Mouse (Mus musculus) G1E (cell line): ENCODE measurements at regions not wholly inside any gene's neighbourhood (a gene's known extent, or its start where the extent isn't known, plus 50 kb on each side); places are given as distances from the start of the nearest gene placed in this dataset.
A peak's percentile ranks its signal among the peaks of the same experiment; 100 is the strongest.

Source experiments
- ATAC-seq: 2 replicates; pipeline ENCODE4 v1.8.0; 2016; ENCODE audit warnings: mild to moderate bottlenecking; ENCODE audit not compliant: insufficient number of reproducible peaks, poor library complexity, low FRiP score, severe bottlenecking; ENCODE audit errors: extremely low read depth
- DNase-seq: peaks from one replicate; pipeline ENCODE4 v3.0.0; 2012; ENCODE audit warnings: low spot score
- H3K27me3 ChIP-seq: 2 replicates; pipeline ENCODE4 v1.6.1; 2012; ENCODE audit warnings: mild to moderate bottlenecking, low read length, inconsistent platforms; ENCODE audit not compliant: insufficient read depth
- H3K36me3 ChIP-seq: replicated peaks from 2 replicates; pipeline ENCODE3; 2012; ENCODE audit warnings: mild to moderate bottlenecking, inconsistent platforms
- H3K4me1 ChIP-seq: 2 replicates; pipeline ENCODE4 v1.6.1; 2012; ENCODE audit warnings: low read depth, low read length, inconsistent platforms, mixed read lengths; ENCODE audit not compliant: insufficient read depth
- H3K4me3 ChIP-seq: 2 replicates; pipeline ENCODE4 v1.5.1; 2012; ENCODE audit warnings: low read depth, mild to moderate bottlenecking, inconsistent platforms, low read length, moderate library complexity, mixed read lengths
- H3K9me3 ChIP-seq: replicated peaks from 2 replicates; pipeline ENCODE4 v1.6.1; 2012; ENCODE audit warnings: inconsistent platforms
- CTCF ChIP-seq: IDR thresholded peaks from 2 replicates; pipeline ENCODE4 v1.5.1; 2012; ENCODE audit warnings: low read depth, low read length, inconsistent platforms, mixed read lengths
- GATA1 ChIP-seq: IDR thresholded peaks from 2 replicates; pipeline ENCODE4 v1.6.1; 2012; ENCODE audit warnings: borderline replicate concordance, low read length, inconsistent platforms, mixed read lengths
- GATA2 ChIP-seq: IDR thresholded peaks from 2 replicates; pipeline ENCODE4 v1.6.1; 2012; ENCODE audit warnings: low read depth, low read length, inconsistent platforms, borderline replicate concordance
- POLR2AphosphoS5 ChIP-seq: IDR thresholded peaks from 2 replicates; pipeline ENCODE4 v1.6.1; 2012; ENCODE audit warnings: low read depth, low read length, inconsistent platforms; ENCODE audit not compliant: insufficient replicate concordance
- TAL1 ChIP-seq: conservative IDR thresholded peaks from 2 replicates; pipeline ENCODE4 v1.6.1; 2012; ENCODE audit warnings: low read depth, low read length, inconsistent platforms, mixed read lengths

DNA sequence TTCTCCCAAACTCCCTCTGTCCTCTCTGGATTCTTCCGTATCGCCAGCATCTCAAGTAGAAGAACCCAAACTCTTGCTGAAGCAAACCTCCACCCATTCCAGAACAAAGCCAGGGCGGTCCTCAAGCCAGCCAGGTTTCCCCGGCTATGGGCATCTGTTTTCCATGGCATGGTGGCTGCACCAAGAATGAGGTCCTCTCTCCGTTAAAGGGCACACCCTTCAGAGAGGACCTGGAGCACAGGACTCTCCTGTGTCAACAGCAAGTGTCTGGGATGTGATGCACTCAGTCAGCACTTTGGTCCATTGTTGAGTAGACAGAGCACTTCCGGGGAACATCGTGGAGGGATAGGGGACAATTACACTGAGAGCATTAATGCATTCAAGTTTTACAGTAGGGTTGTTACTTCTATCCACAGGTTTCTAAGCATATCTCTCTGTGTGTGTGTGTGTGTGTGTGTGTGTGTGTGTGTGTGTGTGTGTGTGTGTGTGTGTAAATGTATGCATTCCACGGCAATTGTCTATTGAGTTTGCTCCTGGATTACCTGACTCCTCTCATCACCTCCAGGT is 56.6 kb upstream of the Cpsf6 start:
- Histone ChIP-seq H3K27me3 (0 out of 2 replicates have a peak, but pooled peaks cover 5% of the 10 kb centered on the region), H3K9me3 (0 out of 2 replicates have a peak, but pooled peaks cover 2% of the 10 kb centered on the region), H3K4me3 (no peak overlapping the region), H3K36me3 (no peaks in the 10 kb centered on the region), H3K4me1 (peaks cover 16% of the 10 kb centered on the region)
- TF ChIP-seq GATA1 (no peak), POLR2AphosphoS5 (no peak), CTCF (no peak), TAL1 (no peak), GATA2 (no peak)
- no peak for DNase-seq
- no peak for ATAC-seq

DNA sequence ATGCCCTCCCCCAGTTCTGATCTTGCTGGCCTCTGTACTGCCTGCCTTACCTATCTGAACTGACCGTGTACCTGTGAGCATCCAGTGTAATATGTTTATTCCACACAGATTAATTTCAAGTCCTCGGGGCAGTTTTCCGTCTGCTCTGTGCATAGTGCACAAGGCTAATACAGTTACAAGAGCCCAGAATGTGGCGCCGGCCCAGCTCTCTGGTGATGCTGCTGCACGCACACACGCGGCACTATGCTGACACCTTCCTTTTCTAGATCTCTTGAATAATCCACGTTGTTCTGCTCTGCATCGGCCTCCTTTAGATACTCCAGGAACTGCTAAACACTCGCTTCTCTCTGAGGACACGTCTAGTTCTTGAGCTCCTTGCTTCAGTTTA is 55.9 kb upstream of the Cpsf6 start:
- 0 out of 2 replicates have a peak, but pooled peaks cover 2% of the 10 kb centered on the region for H3K9me3 ChIP-seq
- H3K4me3 ChIP-seq: no peak overlapping the region
- no peak for DNase-seq
- H3K4me1 ChIP-seq: peaks cover 16% of the 10 kb centered on the region
- TF ChIP-seq TAL1: no peak
- TF ChIP-seq GATA2: no peak
- no peak for ATAC-seq
- 0 out of 2 replicates have a peak, but pooled peaks cover 5% of the 10 kb centered on the region for H3K27me3 ChIP-seq
- H3K36me3 ChIP-seq: no peaks in the 10 kb centered on the region

DNA sequence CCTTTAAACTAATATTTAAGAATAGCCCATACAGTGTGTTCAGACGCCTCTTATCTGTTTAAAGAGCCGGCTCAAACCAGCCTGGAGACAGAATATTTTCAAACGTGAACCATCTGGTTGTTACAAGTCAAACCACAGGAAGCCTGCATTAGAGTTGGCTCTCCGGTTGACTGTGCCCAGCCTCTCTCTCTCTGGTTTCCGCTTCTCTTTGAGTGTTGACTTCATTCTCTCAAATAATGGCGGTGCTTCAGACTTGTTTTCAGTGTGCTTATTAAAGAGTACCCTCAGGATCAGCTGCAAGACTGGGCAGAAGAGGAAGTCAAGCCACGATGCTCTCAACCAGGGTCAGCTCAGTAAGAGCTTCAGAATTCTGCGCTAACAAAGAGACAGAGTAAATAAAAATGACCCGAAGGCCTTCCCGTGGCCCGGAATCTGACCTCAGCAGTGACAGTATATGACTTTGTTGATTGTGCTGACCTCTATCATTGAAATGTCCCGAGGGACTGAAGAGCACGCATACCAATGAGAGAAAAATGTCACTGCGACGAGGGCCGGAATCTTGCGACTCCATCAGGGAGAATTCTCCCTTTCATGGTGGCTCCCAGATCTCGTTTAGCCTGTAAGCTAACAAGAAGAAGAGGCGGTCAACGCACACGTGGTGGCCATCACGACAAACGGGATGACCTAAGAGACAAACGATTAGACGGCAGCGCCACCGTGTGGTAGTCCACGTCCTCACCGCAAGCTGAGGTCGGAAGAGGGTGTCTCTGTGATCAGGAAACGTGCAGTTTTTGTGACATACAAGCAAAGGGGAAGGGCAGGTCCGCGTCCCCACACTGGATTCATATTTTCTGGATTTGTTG is 55.3 kb upstream of the Cpsf6 start:
- H3K9me3 ChIP-seq: 0 out of 2 replicates have a peak, but pooled peaks cover 2% of the 10 kb centered on the region
- TF ChIP-seq CTCF: peak; percentile 95
- TF ChIP-seq TAL1: no peak
- no peak for TF ChIP-seq GATA2
- DNase-seq: peak; percentile 33

DNA sequence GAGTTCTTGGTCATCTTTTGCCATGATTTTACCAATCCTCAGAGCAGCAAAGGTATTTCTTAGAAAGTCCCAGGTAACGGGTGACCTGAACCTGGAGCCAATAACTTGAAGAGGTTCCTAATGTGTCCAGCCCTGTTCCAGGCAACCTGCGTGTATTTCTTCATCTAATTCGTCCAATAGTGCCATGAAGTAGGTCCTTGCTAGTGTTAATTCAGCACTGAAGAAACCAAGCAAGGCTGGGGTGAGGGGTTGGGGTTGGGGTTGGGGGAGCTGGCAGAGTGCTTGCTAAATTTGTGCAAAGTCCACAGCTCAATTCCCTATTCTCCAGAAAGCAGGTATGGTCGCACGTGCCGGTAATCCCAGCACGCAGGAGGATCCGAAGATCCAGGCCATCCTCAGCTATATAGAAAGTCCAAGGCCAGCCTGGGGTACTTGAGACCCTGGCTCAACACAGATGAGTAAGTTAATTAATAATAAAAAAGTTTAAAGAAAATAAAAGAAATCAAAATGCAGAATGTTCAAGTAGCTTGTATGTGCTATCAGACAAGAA is 54.6 kb upstream of the Cpsf6 start:
- ATAC-seq (no peak), DNase-seq (no peak)
- Histone ChIP-seq H3K9me3 (no peaks in the 10 kb centered on the region), H3K4me1 (peaks cover 16% of the 10 kb centered on the region), H3K36me3 (no peaks in the 10 kb centered on the region), H3K4me3 (no peak overlapping the region), H3K27me3 (peaks cover 11% of the 10 kb centered on the region; the same call in 1 of the 2 replicates)
- no peak for TF ChIP-seq TAL1
- no peak for TF ChIP-seq POLR2AphosphoS5
- TF ChIP-seq CTCF: no peak
- no peak for TF ChIP-seq GATA1
- no peak for TF ChIP-seq GATA2

More for the DNA sequence above, 55.3 kb upstream of the Cpsf6 start:
- Histone ChIP-seq H3K27me3 (0 out of 2 replicates have a peak, but pooled peaks cover 5% of the 10 kb centered on the region), H3K36me3 (no peaks in the 10 kb centered on the region), H3K4me3 (no peak overlapping the region; the same call in 1 of the 2 replicates), H3K4me1 (peaks cover 16% of the 10 kb centered on the region)
- ATAC-seq: peak; percentile 77

DNA sequence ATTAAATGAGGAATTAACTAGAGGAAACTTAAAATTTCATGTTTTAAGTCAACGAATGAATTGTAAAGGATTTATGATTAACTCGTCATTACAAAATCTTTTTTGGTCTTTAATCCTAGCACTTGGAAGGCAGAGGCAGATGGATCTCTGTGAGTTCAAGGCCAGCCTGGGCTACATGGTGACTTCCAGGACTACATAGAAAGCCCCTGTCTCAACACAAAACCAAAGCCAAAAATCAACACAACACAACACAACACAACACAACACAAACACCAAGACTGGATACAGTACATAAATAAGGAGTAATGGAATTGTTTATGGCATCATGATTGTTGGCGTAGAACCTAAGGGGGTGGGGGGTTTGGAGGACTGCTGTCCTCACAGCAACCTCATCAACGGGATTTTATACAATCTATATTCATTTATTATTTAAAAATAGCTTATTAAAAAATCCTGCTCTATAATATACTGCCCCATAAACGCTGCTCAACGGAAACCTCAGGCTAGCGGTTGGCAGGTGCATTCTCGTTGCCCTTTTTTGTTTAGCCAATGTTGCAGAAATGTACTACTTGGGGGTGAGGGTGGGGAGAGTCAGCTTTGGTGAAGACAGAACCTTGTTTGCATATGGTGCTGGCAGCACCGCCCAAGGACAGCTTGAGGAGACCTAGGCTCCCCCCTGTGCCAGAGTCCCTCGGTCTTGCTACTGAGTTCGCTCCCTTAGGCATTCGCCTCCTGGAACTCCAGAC is 53.9 kb upstream of the Cpsf6 start:
- no peaks in the 10 kb centered on the region for H3K36me3 ChIP-seq
- no peaks in the 10 kb centered on the region for H3K9me3 ChIP-seq
- peaks cover 11% of the 10 kb centered on the region; the same call in 1 of the 2 replicates for H3K27me3 ChIP-seq
- H3K4me3 ChIP-seq: no peak overlapping the region
- peaks cover 16% of the 10 kb centered on the region for H3K4me1 ChIP-seq
- ATAC-seq (no peak), DNase-seq (no peak)
- TF ChIP-seq GATA1: no peak
- TF ChIP-seq GATA2: no peak

DNA sequence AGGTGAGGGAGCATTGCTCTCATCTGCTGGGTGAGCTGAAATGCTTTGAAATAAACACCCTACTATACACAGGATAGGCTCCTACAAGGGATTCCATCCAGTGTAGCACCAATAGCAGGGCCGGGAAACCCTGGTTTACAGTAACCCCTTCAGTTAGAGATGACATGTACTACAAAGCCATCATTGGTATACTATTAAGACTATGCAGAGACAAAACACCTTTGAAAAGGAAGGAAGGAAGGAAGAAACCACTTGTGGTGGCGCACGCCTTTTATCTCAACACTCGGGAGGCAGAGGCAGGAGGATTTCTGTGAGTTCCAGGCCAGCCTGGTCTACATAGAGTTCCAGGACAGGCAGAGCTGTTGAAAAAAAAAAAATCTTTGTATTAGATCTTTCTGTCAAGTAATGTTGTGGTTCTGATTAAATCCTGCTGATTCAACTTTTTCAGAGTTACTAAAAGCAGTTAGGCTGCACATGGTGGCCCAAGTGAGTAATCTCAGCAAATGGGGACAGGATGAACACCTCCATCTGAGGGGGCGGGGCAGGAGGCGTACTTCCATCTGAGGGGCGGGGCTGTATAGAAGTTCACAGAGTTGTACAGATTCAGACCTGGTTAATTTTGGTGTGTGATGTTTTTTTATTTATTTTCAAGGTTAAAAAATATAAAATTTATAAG is 53.2 kb upstream of the Cpsf6 start:
- H3K36me3 ChIP-seq: no peaks in the 10 kb centered on the region
- no peak overlapping the region for H3K4me3 ChIP-seq
- no peak for ATAC-seq
- TF ChIP-seq TAL1: no peak
- no peak for TF ChIP-seq POLR2AphosphoS5
- TF ChIP-seq CTCF: no peak
- H3K9me3 ChIP-seq: no peaks in the 10 kb centered on the region
- peaks cover 11% of the 10 kb centered on the region; the same call in 1 of the 2 replicates for H3K27me3 ChIP-seq
- DNase-seq: no peak
- H3K4me1 ChIP-seq: peaks cover 16% of the 10 kb centered on the region
